Mouse (Mus musculus) left cerebral cortex, adult 6 months (tissue): ENCODE results near the gene Gm9376. TPM values are rescaled to one million over a fixed set of nuclear protein-coding genes. Genes with fewer than 3 reads are reported as not detected.

Source experiments
- long read RNA-seq, 2 experiments: library from polyadenylated mRNA; unstranded; transcript quantifications; one replicate each; pipeline ENCODE4 v2.0.0; 2019 to 2020
- polyA plus RNA-seq: library from polyadenylated mRNA; unstranded; fragments of <200 nt; fragmentation: Nextera tagmentation; gene quantifications from 2 replicates; pipeline ENCODE4 v1.2.3, GENCODE M21; 2021

The Gm9376 gene
- polyA plus RNA-seq: not detected in 2 replicates
- long read RNA-seq, experiment 1: 0 reads
- long read RNA-seq, experiment 2: 0 reads

GRCm38 (mm10) chr14:118266660-118267059, at the start of gene Gm9376:
TSS of gene Gm9376 (plus strand) at chr14:118266960.

GRCm38 (mm10) chr14:118236886-118237289, 29.9 kb upstream of the Gm9376 start, which contains the start of gene Sox21:
TSS of gene Sox21 (minus strand) at chr14:118237030.

Other genes starting within 250 kb of the Gm9376 start
- 0.79 and 2.2 TPM in 2 replicates for gene Dct, start 214.7 kb upstream of the Gm9376 start, polyA plus RNA-seq
- 4.5 and 6.2 TPM in 2 replicates for gene Tgds, start 134.2 kb upstream of the Gm9376 start, polyA plus RNA-seq
- 28.1 and 31.5 TPM in 2 replicates for gene Gpr180, start 129.8 kb upstream of the Gm9376 start, polyA plus RNA-seq
- gene Sox21, start 29.9 kb upstream of the Gm9376 start, polyA plus RNA-seq: 1.3 and 7.1 TPM in 2 replicates